Mouse (Mus musculus) erythroblast, embryonic 14.5 days (primary cell): ENCODE measurements around the gene Rgma. TPM values are rescaled to one million over a fixed set of nuclear protein-coding genes. Genes with fewer than 3 reads are reported as not detected.

Experiments
- H3K27me3 ChIP-seq: 2 replicates; pipeline ENCODE4 v1.6.1; 2012; ENCODE audit warnings: inconsistent platforms; ENCODE audit not compliant: control insufficient read depth
- H3K36me3 ChIP-seq: 2 replicates; pipeline ENCODE4 v1.6.1; 2012; ENCODE audit warnings: mild to moderate bottlenecking, inconsistent platforms; ENCODE audit not compliant: control insufficient read depth
- H3K4me1 ChIP-seq: 2 replicates; pipeline ENCODE4 v1.6.1; 2012; ENCODE audit warnings: inconsistent platforms; ENCODE audit not compliant: control insufficient read depth
- H3K4me3 ChIP-seq: replicated peaks from 2 replicates; pipeline ENCODE3; 2012; ENCODE audit warnings: moderate library complexity, mild to moderate bottlenecking, inconsistent platforms
- H3K9me3 ChIP-seq: 2 replicates; pipeline ENCODE4 v1.6.1; 2012; ENCODE audit warnings: low read length, inconsistent platforms, mixed read lengths; ENCODE audit not compliant: control insufficient read depth
- GATA1 ChIP-seq: IDR thresholded peaks from 2 replicates; pipeline ENCODE4 v1.6.1; 2012; ENCODE audit warnings: low read length, inconsistent platforms, mixed read lengths
- TAL1 ChIP-seq: IDR thresholded peaks from 3 replicates; pipeline ENCODE4 v1.6.1; 2012; ENCODE audit warnings: low read length, inconsistent platforms, mixed read lengths
- polyA plus RNA-seq: library from polyadenylated mRNA; stranded (reverse); fragments of >175 nt; gene quantifications from 2 replicates; pipeline ENCODE4 v1.2.3, GENCODE M21; 2012

Rgma gene
- polyA plus RNA-seq, 1 experiment = not detected

DNA sequence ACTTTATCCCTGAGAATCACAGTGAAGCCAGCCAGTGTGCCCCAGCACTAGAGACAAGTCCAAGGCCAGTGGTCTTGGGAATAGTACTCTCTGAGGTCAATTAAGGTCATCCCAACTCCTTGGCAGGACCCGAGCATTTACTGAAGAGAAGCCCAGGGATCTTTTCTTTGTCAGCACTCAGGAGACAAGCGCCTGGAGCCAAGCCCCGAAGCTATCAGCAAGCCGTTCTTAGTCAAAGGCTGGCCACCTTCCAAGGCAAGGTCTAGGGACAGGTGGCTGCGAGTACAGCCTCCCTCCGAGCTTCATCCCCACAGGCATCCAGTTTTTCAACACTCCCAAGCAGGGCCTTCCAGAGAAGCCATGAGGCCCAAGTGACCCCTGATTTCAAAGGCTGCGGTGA lies 40.4 kb upstream of the Rgma start:
- no peaks in the 10 kb centered on the region for H3K4me1 ChIP-seq
- H3K36me3 ChIP-seq = no peaks in the 10 kb centered on the region
- no peak for TF ChIP-seq TAL1
- no peak for TF ChIP-seq GATA1
- H3K9me3 ChIP-seq = no peaks in the 10 kb centered on the region
- no peaks in the 10 kb centered on the region for H3K27me3 ChIP-seq
- no peak overlapping the region for H3K4me3 ChIP-seq

DNA sequence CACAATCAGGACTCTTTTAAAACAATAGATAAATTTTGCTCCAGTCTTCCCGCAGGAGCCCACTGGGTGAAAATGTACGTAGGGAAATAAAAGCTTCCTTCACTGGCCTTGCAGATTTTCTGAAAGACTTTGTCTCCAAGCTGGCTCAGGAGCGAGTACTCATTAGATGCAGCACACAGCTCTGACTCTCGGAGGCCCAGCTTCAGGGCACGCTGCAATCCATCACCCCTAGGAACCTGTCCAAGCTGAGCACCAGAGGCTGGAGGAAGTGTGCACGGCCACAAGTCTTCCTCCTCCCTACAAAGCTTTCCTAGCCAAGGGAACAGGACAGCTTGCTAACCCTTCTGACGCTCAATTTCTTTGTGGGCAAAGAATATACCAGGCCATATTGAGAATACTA lies 38.9 kb upstream of the Rgma start:
- Histone ChIP-seq H3K4me3 (no peak overlapping the region), H3K4me1 (no peaks in the 10 kb centered on the region)
- no peak for TF ChIP-seq GATA1
- TF ChIP-seq TAL1 = no peak

DNA sequence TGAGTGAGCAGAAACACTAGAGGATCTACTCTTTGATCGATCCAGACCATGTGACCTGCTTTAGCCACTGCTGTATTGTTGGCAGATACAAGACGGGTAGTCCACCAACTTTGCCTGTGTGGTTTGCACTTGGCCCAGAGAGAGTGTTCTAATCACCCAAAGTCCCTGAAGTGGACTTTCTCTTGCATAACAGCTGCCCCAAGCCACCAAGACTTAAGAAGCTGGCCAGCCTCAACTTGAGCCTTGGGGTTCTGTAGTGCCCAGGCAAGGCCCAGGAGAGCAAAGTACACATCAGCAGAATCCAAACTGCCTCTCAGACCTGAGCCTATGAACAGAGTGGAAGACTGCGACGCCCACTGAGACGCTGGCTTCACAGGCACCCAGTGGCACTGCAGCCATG lies 37.0 kb upstream of the Rgma start:
- Histone ChIP-seq H3K4me3 (no peak overlapping the region), H3K36me3 (no peaks in the 10 kb centered on the region), H3K9me3 (no peaks in the 10 kb centered on the region), H3K4me1 (no peaks in the 10 kb centered on the region), H3K27me3 (no peaks in the 10 kb centered on the region)
- TF ChIP-seq GATA1 (no peak), TAL1 (no peak)

More for the DNA sequence above, 38.9 kb upstream of the Rgma start:
- Histone ChIP-seq H3K36me3 (no peaks in the 10 kb centered on the region), H3K9me3 (no peaks in the 10 kb centered on the region), H3K27me3 (no peaks in the 10 kb centered on the region)

DNA sequence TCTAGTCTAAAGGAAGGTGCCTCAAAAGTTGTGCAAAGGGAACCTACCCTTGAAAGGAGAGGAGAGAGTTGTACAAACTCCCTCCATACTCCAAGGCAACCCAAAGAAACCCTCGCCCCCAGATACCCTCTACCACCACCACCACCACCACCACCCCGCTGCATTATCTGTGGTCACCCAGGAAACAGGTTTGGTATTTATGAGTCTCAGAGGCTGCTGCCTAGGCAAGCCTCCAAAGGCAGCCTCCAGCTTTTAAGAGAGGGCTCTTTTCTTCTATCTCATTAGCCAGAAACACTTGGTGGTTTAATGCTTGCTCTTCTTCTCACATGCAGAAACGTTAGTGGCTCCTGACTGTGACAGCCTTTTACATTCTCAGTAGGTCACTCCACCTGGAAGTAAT lies 31.5 kb upstream of the Rgma start:
- H3K9me3 ChIP-seq = no peaks in the 10 kb centered on the region
- no peaks in the 10 kb centered on the region for H3K4me1 ChIP-seq
- TF ChIP-seq TAL1 (no peak), GATA1 (no peak)
- no peaks in the 10 kb centered on the region for H3K27me3 ChIP-seq
- H3K36me3 ChIP-seq = no peaks in the 10 kb centered on the region
- no peak overlapping the region for H3K4me3 ChIP-seq

DNA sequence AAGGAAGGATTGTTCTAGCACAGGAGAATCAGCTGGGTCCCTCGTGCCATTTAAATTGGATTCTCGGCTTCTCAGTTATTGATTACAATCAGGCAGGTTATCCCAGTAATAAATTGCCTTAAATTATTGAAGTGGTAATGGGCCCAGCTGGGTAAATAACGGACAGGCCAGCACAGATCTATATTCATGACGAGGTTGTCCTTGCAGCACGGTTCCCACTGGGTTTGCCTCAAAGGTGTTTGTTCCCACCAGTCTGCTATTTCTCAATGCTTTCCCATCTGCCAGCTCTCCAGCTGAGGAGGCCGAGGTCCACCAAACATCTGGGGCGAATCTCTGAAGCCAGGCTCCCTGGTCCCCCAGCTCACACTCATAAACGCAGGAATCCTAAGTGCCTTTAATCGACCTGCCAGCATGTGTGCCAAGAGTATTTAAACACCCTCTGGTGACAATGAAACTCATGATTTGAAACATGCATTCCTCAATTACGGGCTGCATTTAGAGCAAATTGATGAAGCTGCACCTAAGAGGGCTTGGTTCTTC lies 26.7 kb upstream of the Rgma start:
- Histone ChIP-seq H3K27me3 (no peaks in the 10 kb centered on the region), H3K9me3 (no peaks in the 10 kb centered on the region), H3K36me3 (no peaks in the 10 kb centered on the region), H3K4me3 (no peak overlapping the region), H3K4me1 (no peaks in the 10 kb centered on the region)
- TF ChIP-seq TAL1 = no peak
- no peak for TF ChIP-seq GATA1

DNA sequence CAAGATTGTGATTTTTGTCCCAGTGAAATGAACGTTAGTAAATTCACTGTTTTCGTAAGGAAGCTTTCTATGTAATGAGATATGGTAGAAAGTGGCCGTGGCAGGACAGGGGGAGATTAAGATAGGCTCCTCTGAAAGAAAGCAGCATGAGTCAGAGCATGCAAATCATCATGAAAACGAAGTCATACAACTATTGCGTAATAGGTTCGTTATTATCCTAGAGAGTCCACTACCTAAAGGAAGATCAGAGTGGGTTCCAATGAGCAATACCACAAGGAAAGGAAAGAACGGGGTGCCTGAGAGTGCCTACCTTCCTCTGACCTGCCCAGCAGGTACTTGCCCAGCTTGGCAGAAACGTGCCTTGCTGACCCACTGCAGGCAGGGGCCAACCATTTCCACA lies 26.2 kb upstream of the Rgma start:
- Histone ChIP-seq H3K9me3 (no peaks in the 10 kb centered on the region), H3K4me3 (no peak overlapping the region), H3K27me3 (no peaks in the 10 kb centered on the region), H3K36me3 (no peaks in the 10 kb centered on the region), H3K4me1 (no peaks in the 10 kb centered on the region)
- TF ChIP-seq TAL1 = no peak

DNA sequence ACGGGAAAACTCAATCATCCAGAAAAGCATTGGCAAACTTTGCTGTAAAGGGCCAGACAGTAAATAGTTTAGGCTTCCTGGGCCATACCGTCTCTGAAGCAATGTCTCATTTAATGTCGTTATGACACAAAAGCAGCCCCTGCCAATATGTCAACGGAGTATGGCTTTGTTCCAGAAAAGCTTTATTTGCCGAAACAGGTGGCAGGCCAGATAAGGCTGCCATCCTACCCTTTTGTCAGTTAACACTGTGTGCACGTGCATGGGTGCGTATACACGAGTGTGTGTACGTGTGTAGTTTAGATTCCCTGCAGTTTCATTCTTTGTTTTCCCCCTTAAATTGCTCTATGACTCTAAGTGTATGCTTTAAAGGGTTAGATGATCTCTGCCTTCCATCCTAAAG lies 20.1 kb upstream of the Rgma start:
- Histone ChIP-seq H3K9me3 (no peaks in the 10 kb centered on the region; the same call in 1 of the 2 replicates), H3K4me1 (no peaks in the 10 kb centered on the region), H3K36me3 (no peaks in the 10 kb centered on the region), H3K4me3 (no peak overlapping the region), H3K27me3 (no peaks in the 10 kb centered on the region)
- no peak for TF ChIP-seq TAL1
- TF ChIP-seq GATA1 = no peak

DNA sequence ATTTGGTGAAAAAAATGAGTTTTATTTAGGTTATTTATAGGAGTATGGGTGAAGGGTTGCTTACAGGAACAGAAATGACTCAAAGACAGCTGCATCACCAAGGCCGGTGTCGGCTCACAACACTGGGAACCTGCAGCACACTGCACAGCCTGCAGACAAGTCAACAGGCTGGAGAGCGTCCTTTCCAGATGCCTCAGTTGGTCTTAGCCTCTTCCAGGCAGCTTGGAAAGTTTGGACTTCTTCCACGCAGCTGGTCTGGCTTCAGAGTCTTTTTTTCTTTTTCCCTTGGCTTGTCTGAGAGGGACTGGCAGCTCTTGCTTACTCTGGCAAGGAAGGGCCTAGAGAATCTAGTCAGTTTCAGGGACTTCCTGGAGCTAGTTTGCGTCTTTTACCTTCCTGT lies 18.4 kb upstream of the Rgma start:
- Histone ChIP-seq H3K36me3 (no peaks in the 10 kb centered on the region), H3K27me3 (no peaks in the 10 kb centered on the region), H3K4me3 (no peak overlapping the region), H3K4me1 (no peaks in the 10 kb centered on the region), H3K9me3 (no peaks in the 10 kb centered on the region; the same call in 1 of the 2 replicates)
- TF ChIP-seq GATA1 (no peak), TAL1 (no peak)

DNA sequence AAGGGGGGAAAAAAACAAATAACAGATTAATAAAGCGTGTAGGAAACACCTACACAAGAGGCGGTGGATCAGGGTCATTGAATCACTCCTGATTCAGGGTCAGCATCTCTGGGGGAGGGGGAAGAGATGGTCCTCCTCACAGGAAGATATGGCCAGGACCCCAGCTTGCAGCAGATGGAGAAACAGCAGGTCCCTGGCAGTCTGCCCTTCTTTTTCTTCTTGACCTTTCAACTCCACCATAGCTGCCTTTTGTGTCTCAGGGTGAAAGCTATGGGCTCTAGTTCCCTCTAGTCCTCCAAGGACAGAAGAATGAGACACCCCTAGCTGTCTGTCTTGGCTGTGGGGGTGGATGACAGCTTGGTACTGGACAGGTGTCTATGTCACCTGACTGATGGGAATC lies 17.7 kb upstream of the Rgma start:
- TF ChIP-seq TAL1 = no peak
- TF ChIP-seq GATA1 = no peak
- Histone ChIP-seq H3K27me3 (no peaks in the 10 kb centered on the region), H3K4me1 (no peaks in the 10 kb centered on the region), H3K4me3 (no peak overlapping the region), H3K36me3 (no peaks in the 10 kb centered on the region), H3K9me3 (no peaks in the 10 kb centered on the region; the same call in 1 of the 2 replicates)

DNA sequence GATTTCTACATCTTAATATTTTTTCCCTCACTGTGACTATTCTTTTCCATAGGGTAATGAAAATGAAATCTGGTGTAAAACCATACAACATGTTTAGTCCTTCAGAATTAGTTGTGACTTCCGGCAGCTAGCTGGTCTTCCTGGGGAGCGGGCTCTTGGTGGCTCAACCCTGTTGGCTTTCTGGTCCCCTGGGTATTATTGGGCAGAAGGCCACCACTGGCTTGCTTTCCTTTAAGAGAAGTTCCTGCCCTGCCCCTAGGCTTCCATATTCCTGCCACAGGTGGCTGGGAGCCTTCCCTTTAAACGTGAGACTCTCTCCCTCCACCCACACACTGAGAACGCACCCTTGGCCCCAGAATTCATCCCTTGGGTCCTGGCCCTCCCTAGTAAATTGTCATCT lies 9.8 kb upstream of the Rgma start:
- TF ChIP-seq TAL1 (no peak), GATA1 (no peak)
- H3K4me1 ChIP-seq = no peaks in the 10 kb centered on the region
- no peaks in the 10 kb centered on the region for H3K36me3 ChIP-seq

More for the DNA sequence above, 9.8 kb upstream of the Rgma start:
- Histone ChIP-seq H3K27me3 (peaks cover 5% of the 10 kb centered on the region; the same call in 1 of the 2 replicates), H3K9me3 (no peaks in the 10 kb centered on the region), H3K4me3 (no peak overlapping the region)
